Mouse (Mus musculus) heart, embryonic 15.5 days (tissue): ENCODE results near the gene Myo6. TPM values are rescaled to one million over a fixed set of nuclear protein-coding genes. Genes with fewer than 3 reads are reported as not detected.

Source experiments
- ATAC-seq: fragments of 200-750 bp; cut with Nextera tagmentation; replicated peaks from 2 replicates; pipeline ENCODE4 v1.8.0; 2017; ENCODE audit warnings: low read depth, moderate TSS enrichment; ENCODE audit not compliant: insufficient number of reproducible peaks, insufficient read depth, low FRiP score
- H3K27ac ChIP-seq: fragments of 300-500 bp; sonication (generic); 2 replicates; pipeline ENCODE4 v1.5.1; 2015; ENCODE audit warnings: mild to moderate bottlenecking, inconsistent platforms
- H3K27me3 ChIP-seq: fragments of 300-500 bp; sonication (generic); 2 replicates; pipeline ENCODE4 v1.6.1; 2015; ENCODE audit warnings: inconsistent platforms
- H3K36me3 ChIP-seq: fragments of 300-500 bp; sonication (generic); 2 replicates; pipeline ENCODE4 v1.6.1; 2015; ENCODE audit warnings: mild to moderate bottlenecking, inconsistent platforms
- H3K4me1 ChIP-seq: fragments of 300-500 bp; sonication (generic); replicated peaks from 2 replicates; pipeline ENCODE4 v1.6.1; 2015; ENCODE audit warnings: inconsistent platforms
- H3K4me2 ChIP-seq: fragments of 300-500 bp; sonication (generic); 2 replicates; pipeline ENCODE4 v1.6.1; 2015; ENCODE audit warnings: inconsistent platforms, mild to moderate bottlenecking, moderate library complexity
- H3K4me3 ChIP-seq: fragments of 300-500 bp; sonication (generic); 2 replicates; pipeline ENCODE4 v1.5.1; 2015; ENCODE audit warnings: mild to moderate bottlenecking, inconsistent platforms
- H3K9ac ChIP-seq: fragments of 300-500 bp; sonication (generic); 2 replicates; pipeline ENCODE4 v1.6.1; 2015; ENCODE audit warnings: mild to moderate bottlenecking, inconsistent platforms
- H3K9me3 ChIP-seq: fragments of 300-500 bp; sonication (generic); replicated peaks from 2 replicates; pipeline ENCODE4 v1.6.1; 2016; ENCODE audit warnings: inconsistent platforms
- WGBS: fragments of 180-500 bp; shearing (Covaris S2); methylation state at CpG from one replicate; pipeline ENCODE4 v1.1.7; 2015; ENCODE audit warnings: mixed read lengths; 5-methylcytosine and 5-hydroxymethylcytosine counted together
- polyA plus RNA-seq: library from polyadenylated mRNA; unstranded; fragments of >200 nt; fragmentation: Nextera tagmentation; extraction: Ambion mirVana; gene quantifications from 2 replicates; pipeline ENCODE4 v1.2.1, GENCODE M21; 2015

The Myo6 gene
- polyA plus RNA-seq, 1 experiment from 2014 or later = 9.6 TPM

DNA sequence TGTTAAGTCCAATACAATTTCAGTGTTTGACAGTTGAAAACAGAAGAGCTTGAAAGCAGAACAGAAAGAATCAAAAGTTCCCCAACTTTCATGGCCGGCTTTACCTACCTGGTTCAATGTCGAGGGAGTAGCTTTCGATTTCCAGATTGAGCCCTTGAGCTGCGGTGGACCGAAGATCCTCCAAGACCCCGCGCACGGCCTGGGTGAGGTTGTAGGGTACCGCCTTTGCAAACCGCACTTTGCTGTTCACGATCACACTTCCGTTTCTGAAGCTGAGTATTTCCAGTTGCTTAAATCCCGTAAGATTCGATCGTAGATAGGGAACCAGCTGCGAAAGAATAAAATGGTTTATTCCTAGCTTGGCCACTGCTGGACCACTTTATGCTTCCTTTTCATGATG, 176.9 kb downstream of the Myo6 start:
- Histone ChIP-seq H3K4me3 (no peak overlapping the region), H3K4me1 (no peaks in the 10 kb centered on the region), H3K36me3 (no peaks in the 10 kb centered on the region), H3K9me3 (no peaks in the 10 kb centered on the region), H3K9ac (no peak overlapping the region), H3K4me2 (no peak overlapping the region), H3K27me3 (no peaks in the 10 kb centered on the region), H3K27ac (no peak overlapping the region)
- ATAC-seq = no peak
- WGBS = 92% methylated on average over 16 of the region's 16 CpGs

DNA sequence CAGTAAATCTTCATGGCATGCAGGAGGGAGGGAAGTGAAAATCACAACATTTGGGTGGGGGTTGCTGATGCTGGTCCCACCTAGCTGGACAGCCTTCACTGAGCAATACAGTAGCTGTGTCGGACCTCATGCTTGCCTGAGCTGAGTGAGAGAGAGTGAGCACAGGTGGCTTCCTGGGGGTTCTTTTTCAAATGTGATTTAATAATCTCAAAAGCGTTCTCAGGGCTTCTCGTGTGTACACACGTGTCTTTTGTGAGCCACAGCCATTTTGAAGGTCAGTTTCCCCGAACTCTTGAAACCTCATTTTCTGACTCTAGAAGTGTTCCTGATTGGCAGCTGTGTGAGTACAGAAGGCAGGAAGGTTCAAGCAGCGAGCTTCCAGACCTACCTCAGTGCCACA, 177.7 kb downstream of the Myo6 start:
- H3K27ac ChIP-seq = no peak overlapping the region
- H3K9me3 ChIP-seq = no peaks in the 10 kb centered on the region
- no peaks in the 10 kb centered on the region for H3K4me1 ChIP-seq
- 85% methylated on average over 6 of the region's 6 CpGs for WGBS
- H3K4me2 ChIP-seq = no peak overlapping the region
- no peak for ATAC-seq
- H3K27me3 ChIP-seq = no peaks in the 10 kb centered on the region
- no peak overlapping the region for H3K4me3 ChIP-seq
- H3K36me3 ChIP-seq = no peaks in the 10 kb centered on the region
- no peak overlapping the region for H3K9ac ChIP-seq

DNA sequence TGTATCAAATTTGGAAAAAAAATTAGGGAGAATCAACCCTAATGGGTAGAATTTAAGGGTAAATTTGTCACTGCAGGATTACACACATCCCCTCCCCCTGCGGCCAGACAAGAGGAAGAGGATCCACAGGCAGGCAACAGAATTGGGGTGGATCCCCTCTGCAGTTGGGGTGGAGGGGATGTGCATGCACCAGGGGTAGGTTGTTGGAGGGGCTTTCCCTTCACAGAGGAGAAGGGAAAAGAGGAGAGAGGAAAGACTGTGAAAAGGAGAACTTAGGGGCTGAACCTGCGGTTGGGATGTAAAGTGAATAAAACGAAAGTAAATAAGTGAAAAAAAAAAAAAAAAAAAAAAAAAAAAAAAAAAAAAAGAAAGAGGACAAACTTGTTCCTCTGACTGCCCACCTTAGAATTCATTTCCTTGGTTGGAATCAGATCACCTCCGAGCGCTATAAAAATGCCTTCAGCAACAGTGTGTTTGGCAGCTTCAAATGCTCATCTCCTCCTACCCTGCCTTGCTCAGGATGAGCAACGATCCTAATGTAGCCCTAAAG, 179.7 kb downstream of the Myo6 start:
- H3K4me1 ChIP-seq = no peaks in the 10 kb centered on the region
- no peak overlapping the region for H3K4me3 ChIP-seq
- H3K9ac ChIP-seq = no peak overlapping the region
- H3K27me3 ChIP-seq = no peaks in the 10 kb centered on the region
- H3K27ac ChIP-seq = no peak overlapping the region
- H3K36me3 ChIP-seq = no peaks in the 10 kb centered on the region
- ATAC-seq = no peak
- 86% methylated on average over 6 of the region's 6 CpGs for WGBS
- H3K4me2 ChIP-seq = no peak overlapping the region
- H3K9me3 ChIP-seq = no peaks in the 10 kb centered on the region

- WGBS = 66% methylated on average over 7 of the region's 7 CpGs
- no peaks in the 10 kb centered on the region for H3K9me3 ChIP-seq
- no peak overlapping the region for H3K4me2 ChIP-seq
- no peak for ATAC-seq
- no peak overlapping the region for H3K9ac ChIP-seq
- H3K27ac ChIP-seq = no peak overlapping the region
- no peaks in the 10 kb centered on the region for H3K27me3 ChIP-seq
- H3K4me1 ChIP-seq = no peaks in the 10 kb centered on the region
- H3K36me3 ChIP-seq = no peaks in the 10 kb centered on the region
- H3K4me3 ChIP-seq = no peak overlapping the region
Observed at GRCm38 (mm10) chr9:80351295-80351677, 186.5 kb downstream of the Myo6 start.

GRCm38 (mm10) chr9:80351678-80352331, 187.0 kb downstream of the Myo6 start:
- Histone ChIP-seq H3K9me3 (no peaks in the 10 kb centered on the region), H3K36me3 (no peaks in the 10 kb centered on the region), H3K4me1 (no peaks in the 10 kb centered on the region), H3K4me3 (no peak overlapping the region), H3K27me3 (no peaks in the 10 kb centered on the region), H3K9ac (no peak overlapping the region), H3K27ac (no peak overlapping the region), H3K4me2 (no peak overlapping the region)
- 48% methylated on average over 20 of the region's 20 CpGs for WGBS
- no peak for ATAC-seq

GRCm38 (mm10) chr9:80360063-80360462, 195.2 kb downstream of the Myo6 start:
- Histone ChIP-seq H3K4me2 (no peak overlapping the region), H3K9ac (no peak overlapping the region), H3K4me3 (no peak overlapping the region), H3K36me3 (no peaks in the 10 kb centered on the region), H3K9me3 (no peaks in the 10 kb centered on the region), H3K27ac (no peak overlapping the region), H3K27me3 (no peaks in the 10 kb centered on the region), H3K4me1 (no peaks in the 10 kb centered on the region)
- no peak for ATAC-seq

Other genes starting within 250 kb of the Myo6 start
- gene Filip1, start 152.2 kb upstream of the Myo6 start, polyA plus RNA-seq = 28.2 and 36.6 TPM in 2 replicates
- 33.5 and 35.0 TPM in 2 replicates for gene Senp6, start 98.1 kb upstream of the Myo6 start, polyA plus RNA-seq